Mouse (Mus musculus): ENCODE results near the gene Setd1a. TPM values are rescaled to one million over a fixed set of nuclear protein-coding genes. Genes with fewer than 3 reads are reported as not detected.

The Setd1a gene
- polyA plus RNA-seq, 1 experiment from 2014 or later, result 20.8 TPM

DNA sequence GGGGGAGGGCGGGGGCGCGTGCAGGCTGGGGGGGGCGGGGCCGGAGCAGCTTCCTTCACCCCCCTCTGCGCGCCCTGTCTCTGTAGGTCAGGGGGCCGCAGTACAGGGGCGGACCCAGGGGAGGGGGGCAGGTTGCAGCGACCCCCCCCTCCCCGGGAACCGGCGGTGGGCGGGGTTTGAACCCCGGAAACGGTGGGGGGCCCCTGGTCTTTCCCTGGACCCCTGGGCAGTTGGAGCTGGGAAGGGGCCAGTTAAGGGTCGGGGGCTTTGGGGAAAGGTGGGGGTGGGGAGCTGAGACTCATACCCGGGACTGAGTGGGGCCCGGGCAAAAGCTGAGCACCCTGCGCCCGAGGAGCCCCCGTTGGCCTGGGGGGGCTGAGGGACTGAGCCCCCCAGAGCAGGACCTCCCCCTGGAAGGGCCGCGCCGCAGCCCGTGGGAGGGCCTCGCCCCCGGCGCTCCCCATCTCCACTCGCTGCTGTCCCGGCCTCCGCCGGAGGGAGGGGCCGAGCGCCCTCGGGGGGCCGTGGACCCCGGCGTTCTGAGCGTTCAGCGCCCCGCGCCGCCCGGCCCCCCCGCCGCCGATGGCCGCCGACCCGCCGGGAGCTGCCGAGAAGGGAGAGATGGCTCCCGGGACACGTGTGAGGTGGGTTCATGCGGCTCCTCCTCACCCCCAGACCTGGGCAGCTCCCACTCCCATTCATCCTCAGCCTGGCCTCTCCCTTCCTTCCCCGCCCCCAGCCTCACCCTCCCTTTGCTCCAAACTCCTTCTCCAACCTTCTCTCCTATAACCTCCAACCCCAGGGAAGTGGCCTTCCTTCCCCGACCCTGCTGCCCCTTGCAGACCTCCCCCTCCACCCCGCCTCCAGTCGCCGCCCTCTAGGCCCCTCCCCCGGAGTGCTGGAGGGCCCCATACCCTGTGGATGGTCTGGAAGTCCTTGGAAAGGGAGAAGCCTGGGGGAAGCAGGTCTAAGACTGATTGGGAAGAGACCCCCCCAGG is 29.7 kb upstream of the Setd1a start:
- Histone ChIP-seq H3K36me3 (ENCODE audit: control insufficient read depth, insufficient read depth, low read length) (peaks cover 18% of the 10 kb centered on the region), H3K4me3 (ENCODE audit: low read depth, low read length) (peak overlapping the region; percentile 81), H3K4me2 (peak overlapping the region; percentile 98), H3K4me1 (ENCODE audit: control insufficient read depth, insufficient read depth, low read length) (peaks cover 11% of the 10 kb centered on the region; the same call in 1 of the 2 replicates), H3K27me3 (ENCODE audit: control insufficient read depth, insufficient read depth, low read length) (peaks cover 3% of the 10 kb centered on the region; the same call in 1 of the 2 replicates), H3K27ac (ENCODE audit: low read depth, low read length) (peak overlapping the region; percentile 90), H3K9me3 (replicated peaks; ENCODE audit: control insufficient read depth, low read length) (no peaks in the 10 kb centered on the region), H3K9ac (ENCODE audit: low read depth, low read length) (peak overlapping the region; percentile 83)
- ATAC-seq (replicated peaks; ENCODE audit: insufficient number of reproducible peaks, low FRiP score, low TSS enrichment), result peak; percentile 32
- under 1% methylated on average over 31 of the region's 62 CpGs for WGBS (ENCODE audit: insufficient replicate concordance)

DNA sequence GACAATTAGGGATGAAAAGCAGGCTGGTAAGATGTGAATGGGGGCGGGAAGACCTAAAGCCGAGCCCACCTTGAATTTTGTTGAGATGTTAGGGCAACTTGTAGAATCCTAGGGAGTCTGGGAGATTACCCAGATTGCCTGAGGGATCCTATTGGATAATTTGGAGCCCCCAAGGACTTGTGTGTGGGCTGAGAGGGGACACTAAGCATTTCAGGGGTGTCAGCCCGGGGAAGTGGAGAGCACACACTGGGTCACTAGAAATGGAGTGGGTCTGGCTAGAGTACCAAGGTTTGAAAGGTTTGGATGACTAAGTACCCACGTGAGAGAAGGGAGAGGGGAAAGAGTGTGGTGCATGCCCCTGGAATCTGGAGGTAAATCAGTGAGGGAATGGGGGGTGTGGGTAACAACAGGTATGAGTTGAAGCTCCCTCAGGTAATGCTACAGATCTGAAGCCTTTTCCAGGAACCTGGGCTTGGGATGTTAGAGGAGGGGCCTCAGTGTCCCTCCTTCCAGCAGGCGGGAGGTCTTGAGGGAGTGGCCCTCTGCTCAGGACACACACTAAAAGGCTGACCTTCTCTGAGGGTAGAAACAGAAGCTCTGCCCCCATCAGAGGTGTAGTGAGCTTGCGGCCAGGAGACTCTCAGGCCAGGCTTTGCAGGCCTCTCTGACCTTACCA is 28.8 kb upstream of the Setd1a start:
- no peak for ATAC-seq (replicated peaks; ENCODE audit: insufficient number of reproducible peaks, low FRiP score, low TSS enrichment)
- Histone ChIP-seq H3K27ac (ENCODE audit: low read depth, low read length) (peak overlapping the region; percentile 90; the same call in 1 of the 2 replicates), H3K9ac (ENCODE audit: low read depth, low read length) (peak overlapping the region; percentile 83), H3K9me3 (replicated peaks; ENCODE audit: control insufficient read depth, low read length) (no peaks in the 10 kb centered on the region), H3K4me3 (ENCODE audit: low read depth, low read length) (peak overlapping the region; percentile 81), H3K36me3 (ENCODE audit: control insufficient read depth, insufficient read depth, low read length) (peaks cover 25% of the 10 kb centered on the region), H3K4me1 (ENCODE audit: control insufficient read depth, insufficient read depth, low read length) (peaks cover 11% of the 10 kb centered on the region; the same call in 1 of the 2 replicates), H3K27me3 (ENCODE audit: control insufficient read depth, insufficient read depth, low read length) (peaks cover 3% of the 10 kb centered on the region; the same call in 1 of the 2 replicates), H3K4me2 (peak overlapping the region; percentile 98)
- WGBS (ENCODE audit: insufficient replicate concordance), result 53% methylated on average over 6 of the region's 6 CpGs

DNA sequence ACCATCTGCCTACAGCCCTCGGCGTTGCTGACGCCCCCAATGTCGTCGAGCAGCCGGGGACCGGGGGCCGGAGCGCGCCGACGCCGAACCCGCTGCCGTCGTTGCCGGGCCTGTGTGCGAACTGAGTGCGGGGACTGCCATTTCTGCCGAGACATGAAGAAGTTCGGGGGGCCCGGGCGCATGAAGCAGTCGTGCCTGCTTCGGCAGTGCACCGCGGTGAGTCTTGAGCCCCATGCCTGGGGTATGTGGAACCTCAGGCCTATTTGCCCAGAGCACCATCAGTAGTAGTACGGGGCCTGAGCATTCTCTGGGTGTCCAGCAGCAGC is 28.3 kb upstream of the Setd1a start:
- Histone ChIP-seq H3K4me1 (ENCODE audit: control insufficient read depth, insufficient read depth, low read length) (peaks cover 11% of the 10 kb centered on the region; the same call in 1 of the 2 replicates), H3K9me3 (replicated peaks; ENCODE audit: control insufficient read depth, low read length) (no peaks in the 10 kb centered on the region), H3K9ac (ENCODE audit: low read depth, low read length) (no peak overlapping the region), H3K36me3 (ENCODE audit: control insufficient read depth, insufficient read depth, low read length) (peaks cover 30% of the 10 kb centered on the region), H3K27ac (ENCODE audit: low read depth, low read length) (no peak overlapping the region), H3K4me2 (peak overlapping the region; percentile 98; the same call in 1 of the 2 replicates), H3K4me3 (ENCODE audit: low read depth, low read length) (no peak overlapping the region), H3K27me3 (ENCODE audit: control insufficient read depth, insufficient read depth, low read length) (peaks cover 5% of the 10 kb centered on the region)
- 91% methylated on average over 28 of the region's 28 CpGs for WGBS (ENCODE audit: insufficient replicate concordance)
- no peak for ATAC-seq (replicated peaks; ENCODE audit: insufficient number of reproducible peaks, low FRiP score, low TSS enrichment)

DNA sequence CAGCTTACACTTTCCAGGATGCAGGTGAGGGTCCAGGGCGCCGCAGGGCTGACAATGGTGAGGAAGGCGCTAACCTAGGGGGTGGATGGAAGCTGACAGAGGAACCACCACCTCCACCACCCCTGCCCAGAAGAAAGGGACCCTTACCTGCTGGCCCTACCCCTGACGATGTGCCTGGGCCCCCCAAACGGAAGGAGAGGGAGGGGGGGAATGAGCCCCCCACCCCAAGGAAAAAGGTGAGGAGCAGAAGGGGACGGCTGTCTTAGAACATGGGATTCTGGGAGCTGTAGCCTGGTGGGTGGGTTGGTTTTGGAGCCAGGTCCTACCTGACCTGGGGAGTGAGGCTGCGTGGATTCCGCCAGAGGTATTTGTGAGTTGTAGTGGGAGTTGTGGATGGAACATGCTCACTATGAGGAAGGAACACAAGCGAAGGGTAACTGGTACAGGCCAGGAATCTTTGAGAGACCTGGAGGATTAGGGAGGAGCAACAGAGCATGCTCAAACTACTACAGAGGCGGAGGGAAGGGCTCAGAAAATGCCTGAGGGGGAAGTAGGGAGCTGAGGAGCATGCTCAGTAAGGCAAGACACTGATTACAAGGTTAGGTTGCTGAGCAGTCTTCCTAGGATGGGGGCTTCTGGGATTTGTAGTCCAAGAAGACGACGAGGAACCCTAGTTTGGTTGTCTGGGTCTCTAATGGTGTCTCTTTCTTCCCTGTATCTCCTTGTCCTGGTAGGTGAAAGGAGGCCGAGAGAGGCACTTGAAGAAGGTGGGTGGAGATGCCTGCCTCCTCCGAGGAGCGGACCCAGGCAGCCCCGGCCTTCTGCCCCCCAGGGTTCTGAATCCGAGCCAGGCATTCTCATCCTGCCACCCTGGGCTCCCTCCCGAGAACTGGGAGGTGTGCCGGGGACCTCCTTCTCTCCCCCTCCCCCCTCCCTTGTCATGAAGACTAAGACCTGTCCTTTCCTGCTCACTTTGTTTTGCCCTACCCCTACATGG is 26.0 kb upstream of the Setd1a start:
- H3K4me3 ChIP-seq (ENCODE audit: low read depth, low read length), result no peak overlapping the region
- no peaks in the 10 kb centered on the region for H3K9me3 ChIP-seq (replicated peaks; ENCODE audit: control insufficient read depth, low read length)
- peaks cover 11% of the 10 kb centered on the region; the same call in 1 of the 2 replicates for H3K4me1 ChIP-seq (ENCODE audit: control insufficient read depth, insufficient read depth, low read length)
- no peak overlapping the region for H3K9ac ChIP-seq (ENCODE audit: low read depth, low read length)
- H3K4me2 ChIP-seq, result no peak overlapping the region
- H3K27ac ChIP-seq (ENCODE audit: low read depth, low read length), result no peak overlapping the region
- 83% methylated on average over 19 of the region's 19 CpGs for WGBS (ENCODE audit: insufficient replicate concordance)
- H3K36me3 ChIP-seq (ENCODE audit: control insufficient read depth, insufficient read depth, low read length), result peaks cover 37% of the 10 kb centered on the region
- ATAC-seq (replicated peaks; ENCODE audit: insufficient number of reproducible peaks, low FRiP score, low TSS enrichment), result no peak
- H3K27me3 ChIP-seq (ENCODE audit: control insufficient read depth, insufficient read depth, low read length), result peaks cover 10% of the 10 kb centered on the region

DNA sequence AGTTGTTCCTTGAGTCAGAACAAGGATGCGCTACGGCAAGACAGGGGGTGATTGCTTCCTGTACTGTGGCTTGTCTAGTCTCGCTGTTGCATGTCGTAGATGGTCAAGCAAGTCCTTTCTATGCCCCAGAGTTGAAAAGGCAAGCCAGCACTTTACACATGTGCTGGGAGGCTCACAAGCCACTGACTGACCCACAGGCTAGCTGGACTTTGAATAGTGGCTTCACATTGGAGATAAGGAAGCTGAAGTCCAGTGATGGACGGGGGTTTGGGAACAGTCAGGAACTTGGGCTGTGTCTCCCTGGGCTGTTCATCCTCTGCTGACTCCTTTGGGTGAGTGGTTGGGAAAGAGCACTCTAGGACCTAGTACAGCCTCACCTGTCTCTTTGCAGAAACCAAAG is 24.9 kb upstream of the Setd1a start:
- peaks cover 37% of the 10 kb centered on the region for H3K36me3 ChIP-seq (ENCODE audit: control insufficient read depth, insufficient read depth, low read length)
- no peaks in the 10 kb centered on the region for H3K9me3 ChIP-seq (replicated peaks; ENCODE audit: control insufficient read depth, low read length)
- WGBS (ENCODE audit: insufficient replicate concordance), result 88% methylated on average over 5 of the region's 5 CpGs
- H3K27me3 ChIP-seq (ENCODE audit: control insufficient read depth, insufficient read depth, low read length), result peaks cover 18% of the 10 kb centered on the region
- H3K4me1 ChIP-seq (ENCODE audit: control insufficient read depth, insufficient read depth, low read length), result peaks cover 11% of the 10 kb centered on the region; the same call in 1 of the 2 replicates
- H3K9ac ChIP-seq (ENCODE audit: low read depth, low read length), result no peak overlapping the region
- no peak overlapping the region for H3K27ac ChIP-seq (ENCODE audit: low read depth, low read length)
- H3K4me3 ChIP-seq (ENCODE audit: low read depth, low read length), result no peak overlapping the region
- ATAC-seq (replicated peaks; ENCODE audit: insufficient number of reproducible peaks, low FRiP score, low TSS enrichment), result no peak
- no peak overlapping the region for H3K4me2 ChIP-seq

DNA sequence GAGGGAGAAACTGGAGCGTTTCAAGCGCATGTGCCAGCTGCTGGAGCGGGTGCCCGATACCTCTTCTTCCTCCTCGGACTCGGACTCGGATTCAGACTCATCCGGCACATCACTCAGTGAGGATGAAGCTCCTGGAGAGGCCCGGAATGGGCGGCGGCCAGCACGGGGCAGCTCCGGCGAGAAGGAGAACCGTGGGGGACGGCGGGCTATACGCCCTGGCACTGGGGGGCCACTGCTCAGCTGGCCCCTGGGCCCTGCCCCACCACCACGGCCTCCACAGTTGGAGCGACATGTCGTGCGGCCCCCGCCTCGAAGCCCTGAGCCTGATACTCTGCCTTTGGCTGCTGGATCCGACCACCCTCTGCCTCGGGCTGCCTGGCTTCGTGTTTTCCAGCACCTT is 24.4 kb upstream of the Setd1a start:
- Histone ChIP-seq H3K9ac (ENCODE audit: low read depth, low read length) (no peak overlapping the region), H3K36me3 (ENCODE audit: control insufficient read depth, insufficient read depth, low read length) (peaks cover 38% of the 10 kb centered on the region), H3K27me3 (ENCODE audit: control insufficient read depth, insufficient read depth, low read length) (peaks cover 23% of the 10 kb centered on the region), H3K27ac (ENCODE audit: low read depth, low read length) (no peak overlapping the region), H3K4me2 (no peak overlapping the region), H3K4me3 (ENCODE audit: low read depth, low read length) (no peak overlapping the region), H3K4me1 (ENCODE audit: control insufficient read depth, insufficient read depth, low read length) (peaks cover 11% of the 10 kb centered on the region; the same call in 1 of the 2 replicates), H3K9me3 (replicated peaks; ENCODE audit: control insufficient read depth, low read length) (no peaks in the 10 kb centered on the region)
- 90% methylated on average over 27 of the region's 27 CpGs for WGBS (ENCODE audit: insufficient replicate concordance)
- ATAC-seq (replicated peaks; ENCODE audit: insufficient number of reproducible peaks, low FRiP score, low TSS enrichment), result no peak

DNA sequence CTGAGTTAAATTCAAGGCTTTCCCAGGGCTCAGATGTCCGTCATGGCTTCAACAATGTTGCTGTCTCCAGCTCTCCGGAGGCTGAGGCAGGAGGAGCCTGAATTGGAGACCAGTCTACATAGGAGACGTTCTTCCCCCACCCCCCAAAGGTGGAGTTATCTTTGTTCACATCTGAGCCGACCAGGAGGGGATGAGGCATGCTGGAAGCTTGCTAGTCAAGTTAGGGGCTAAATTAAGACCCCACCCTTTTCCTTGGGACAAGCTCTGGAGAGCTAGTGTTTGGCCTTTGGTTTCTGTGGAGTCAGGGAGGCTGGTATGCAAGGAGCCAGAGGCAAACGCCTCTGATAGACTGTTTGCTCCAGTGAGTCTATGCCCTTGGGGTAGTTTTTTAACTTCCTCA is 23.3 kb upstream of the Setd1a start:
- no peaks in the 10 kb centered on the region for H3K9me3 ChIP-seq (replicated peaks; ENCODE audit: control insufficient read depth, low read length)
- peaks cover 43% of the 10 kb centered on the region for H3K36me3 ChIP-seq (ENCODE audit: control insufficient read depth, insufficient read depth, low read length)
- H3K27me3 ChIP-seq (ENCODE audit: control insufficient read depth, insufficient read depth, low read length), result peaks cover 32% of the 10 kb centered on the region

DNA sequence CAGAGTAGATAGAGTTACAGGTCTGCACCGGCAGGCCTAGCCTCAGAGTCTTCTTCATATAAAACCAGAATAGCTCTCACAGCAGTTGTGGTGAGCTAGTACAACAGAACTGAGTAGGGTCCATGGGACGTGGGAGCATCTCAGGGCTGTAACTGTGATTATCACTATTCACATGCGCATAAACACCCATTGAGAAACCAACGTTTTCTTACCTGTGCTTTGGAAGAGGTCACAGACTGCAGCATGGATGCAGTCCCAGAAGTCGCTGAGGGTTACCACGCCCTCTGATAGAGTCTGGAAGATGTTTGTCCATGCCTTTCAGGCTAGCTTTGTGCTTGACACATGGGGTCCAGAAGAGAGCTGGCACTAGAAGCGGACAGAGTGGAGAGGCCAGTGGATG is 22.7 kb upstream of the Setd1a start:
- H3K27me3 ChIP-seq (ENCODE audit: control insufficient read depth, insufficient read depth, low read length), result peaks cover 34% of the 10 kb centered on the region
- no peak overlapping the region for H3K4me2 ChIP-seq
- no peaks in the 10 kb centered on the region for H3K4me1 ChIP-seq (ENCODE audit: control insufficient read depth, insufficient read depth, low read length)
- no peak overlapping the region for H3K9ac ChIP-seq (ENCODE audit: low read depth, low read length)
- H3K9me3 ChIP-seq (replicated peaks; ENCODE audit: control insufficient read depth, low read length), result no peaks in the 10 kb centered on the region
- no peak overlapping the region for H3K27ac ChIP-seq (ENCODE audit: low read depth, low read length)
- 84% methylated on average over 7 of the region's 7 CpGs for WGBS (ENCODE audit: insufficient replicate concordance)
- no peak for ATAC-seq (replicated peaks; ENCODE audit: insufficient number of reproducible peaks, low FRiP score, low TSS enrichment)
- no peak overlapping the region for H3K4me3 ChIP-seq (ENCODE audit: low read depth, low read length)
- peaks cover 43% of the 10 kb centered on the region for H3K36me3 ChIP-seq (ENCODE audit: control insufficient read depth, insufficient read depth, low read length)

More for the DNA sequence above, 23.3 kb upstream of the Setd1a start:
- H3K4me3 ChIP-seq (ENCODE audit: low read depth, low read length), result no peak overlapping the region
- no peak for ATAC-seq (replicated peaks; ENCODE audit: insufficient number of reproducible peaks, low FRiP score, low TSS enrichment)
- no peak overlapping the region for H3K4me2 ChIP-seq
- peaks cover 1% of the 10 kb centered on the region; the same call in 1 of the 2 replicates for H3K4me1 ChIP-seq (ENCODE audit: control insufficient read depth, insufficient read depth, low read length)
- H3K27ac ChIP-seq (ENCODE audit: low read depth, low read length), result no peak overlapping the region
- no peak overlapping the region for H3K9ac ChIP-seq (ENCODE audit: low read depth, low read length)
- 68% methylated on average over 5 of the region's 5 CpGs for WGBS (ENCODE audit: insufficient replicate concordance)
